Mouse (Mus musculus): ENCODE results near the gene Rtl8c. TPM values are rescaled to one million over a fixed set of nuclear protein-coding genes. Genes with fewer than 3 reads are reported as not detected.

Rtl8c gene
- polyA plus RNA-seq (2017; shearing (Covaris generic)): 10 to 100 TPM; 20.3 to 21.8 TPM

DNA sequence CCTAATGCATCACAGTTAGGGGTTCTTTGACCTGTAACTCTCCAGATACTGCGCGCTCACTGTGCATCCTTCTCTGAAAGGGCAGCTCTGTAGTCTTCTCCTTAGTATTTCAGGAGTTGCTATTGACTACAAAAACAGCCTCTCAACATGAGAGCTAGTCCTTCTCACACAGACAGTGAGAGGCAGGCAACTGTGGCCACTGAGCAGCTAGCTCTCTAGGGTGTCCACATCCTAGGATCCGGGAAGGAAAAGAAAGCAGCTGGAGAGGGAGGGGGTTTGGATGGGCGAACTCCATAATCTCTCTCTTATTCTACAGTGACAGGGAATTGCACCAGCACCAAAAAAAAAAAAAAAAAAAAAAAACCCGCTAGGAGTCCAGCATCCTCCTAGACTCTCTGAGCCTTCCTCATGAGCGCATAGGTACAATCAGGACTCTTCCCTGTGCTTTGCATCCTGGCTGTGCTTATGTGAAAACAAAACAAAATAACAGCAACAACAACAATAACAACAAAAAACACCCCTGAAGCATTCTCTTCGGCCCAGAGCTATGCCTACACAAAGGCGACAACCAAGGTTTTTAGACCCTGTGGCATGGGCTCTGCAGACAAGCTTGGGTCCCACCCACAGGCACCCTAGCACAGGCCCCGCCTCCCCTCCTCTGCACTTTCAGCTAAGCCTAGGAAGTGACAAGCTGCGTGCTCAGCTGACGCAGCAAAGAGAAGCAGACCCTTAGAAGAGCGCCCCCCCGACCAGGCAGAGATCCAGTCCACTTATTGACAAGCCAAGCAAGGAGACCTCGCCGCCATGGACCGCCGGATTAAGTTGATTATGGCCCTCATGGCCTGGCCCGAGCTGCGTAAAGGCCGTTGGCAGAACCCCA lies at the start of gene Rtl8c:
Rtl8c (plus strand) TSS at position 791 of the 880 bp plus-strand sequence.

DNA sequence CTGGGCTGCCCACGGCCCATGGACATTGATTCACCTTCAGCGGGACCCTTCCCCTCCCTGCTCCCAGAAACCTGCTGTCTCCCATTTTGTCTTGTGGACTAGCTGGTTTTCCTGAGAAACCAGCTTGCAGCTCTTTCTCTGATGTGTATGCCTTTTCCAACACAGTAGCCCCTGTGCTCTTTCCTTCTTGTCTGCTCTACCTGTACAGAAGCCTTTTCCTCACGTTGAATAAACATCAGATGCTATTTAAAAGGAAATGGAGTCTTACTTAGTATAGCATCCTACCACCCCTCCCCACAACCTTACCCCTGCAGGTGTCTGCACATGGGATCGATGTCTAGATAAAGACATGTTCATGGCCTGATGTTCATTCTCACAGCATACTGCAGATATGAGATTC lies 1.0 kb downstream of the Rtl8c start, which contains the start of gene Gm14597:
Gm14597 (minus strand) TSS at position 101 of the 400 bp plus-strand sequence.

DNA sequence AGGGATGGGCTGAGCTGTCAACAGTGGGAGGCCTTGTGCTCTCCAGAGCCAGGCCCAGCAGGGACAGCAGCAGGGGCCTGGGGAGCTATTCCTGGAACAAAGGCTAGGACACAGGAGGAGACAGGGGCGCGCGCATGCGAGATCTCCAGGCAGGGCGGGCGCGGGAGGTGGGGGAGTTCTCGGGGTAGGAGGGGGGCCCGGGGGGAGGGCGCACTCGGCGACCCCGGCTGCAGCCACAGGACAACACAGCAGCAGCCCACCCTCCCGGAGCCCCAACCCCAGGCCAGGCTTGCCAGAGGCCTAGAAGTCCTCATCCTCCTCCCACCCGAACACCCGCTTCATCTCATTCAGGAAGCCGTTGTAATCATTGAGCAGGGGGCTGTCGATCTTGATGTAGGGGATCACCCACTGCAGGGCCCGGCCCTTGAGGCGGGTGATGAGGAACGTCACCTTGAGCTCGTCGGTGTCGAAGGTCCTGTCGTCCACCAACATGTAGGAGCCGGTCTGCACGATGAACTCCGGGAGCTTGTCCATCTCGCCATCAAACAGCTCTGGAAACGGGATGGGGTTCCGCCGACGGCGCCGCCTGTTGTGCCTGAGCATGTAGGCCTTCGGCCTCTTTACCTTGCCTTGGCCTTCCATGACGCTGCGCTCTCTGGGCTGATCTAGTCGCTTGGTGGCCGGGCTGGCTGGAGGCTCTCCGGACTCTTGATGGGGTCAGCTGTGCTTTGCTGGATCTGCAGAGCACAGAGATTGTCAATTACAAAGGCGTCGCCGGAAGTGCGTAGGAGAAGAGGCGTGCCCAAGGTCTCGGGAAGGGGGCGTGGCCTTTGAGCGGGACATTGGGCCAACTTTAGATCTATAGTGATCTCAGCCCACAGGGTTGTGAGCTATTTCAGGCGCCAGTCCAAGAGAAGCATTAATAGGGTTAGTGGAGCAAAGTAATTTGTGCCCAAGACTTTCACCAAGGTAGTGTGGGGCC lies 35.4 kb downstream of the Rtl8c start, which contains the start of gene Rtl8a:
Rtl8a (minus strand) TSS at position 703 of the 982 bp plus-strand sequence.

Other genes starting within 250 kb of the Rtl8c start
- gene Mospd1, start 237.5 kb upstream of the Rtl8c start, polyA plus RNA-seq (2017; shearing (Covaris generic)): 10 to 100 TPM; 16.9 to 20.1 TPM
- not detected for gene Etd, start 173.1 kb upstream of the Rtl8c start, polyA plus RNA-seq (2017; shearing (Covaris generic))
- not detected for gene Gm14597, start 947 bp downstream of the Rtl8c start, polyA plus RNA-seq (2017; shearing (Covaris generic))
- gene Rtl8a, start 35.6 kb downstream of the Rtl8c start, polyA plus RNA-seq (2017; shearing (Covaris generic)): 10 to 100 TPM; 31.5 to 33.5 TPM
- 10 to 100 TPM; 23.3 to 29.3 TPM for gene Rtl8b, start 62.4 kb downstream of the Rtl8c start, polyA plus RNA-seq (2017; shearing (Covaris generic))
- gene 4930502E18Rik, start 116.8 kb downstream of the Rtl8c start, polyA plus RNA-seq (2017; shearing (Covaris generic)): not detected
- gene 1700013H16Rik, start 149.8 kb downstream of the Rtl8c start, polyA plus RNA-seq (2017; shearing (Covaris generic)): not detected
- gene Zfp36l3, start 168.4 kb downstream of the Rtl8c start, polyA plus RNA-seq (2017; shearing (Covaris generic)): not detected
- 1 to 10 TPM; 1.6 to 4.7 TPM for gene Xlr, start 189.7 kb downstream of the Rtl8c start, polyA plus RNA-seq (2017; shearing (Covaris generic))